Mouse (Mus musculus): ENCODE results near the gene Sh3rf1. TPM values are rescaled to one million over a fixed set of nuclear protein-coding genes. Genes with fewer than 3 reads are reported as not detected.
A peak's percentile ranks its signal among the peaks of the same experiment; 100 is the strongest.

Gene Sh3rf1
- polyA plus RNA-seq, 1 experiment: 8.2 TPM

DNA sequence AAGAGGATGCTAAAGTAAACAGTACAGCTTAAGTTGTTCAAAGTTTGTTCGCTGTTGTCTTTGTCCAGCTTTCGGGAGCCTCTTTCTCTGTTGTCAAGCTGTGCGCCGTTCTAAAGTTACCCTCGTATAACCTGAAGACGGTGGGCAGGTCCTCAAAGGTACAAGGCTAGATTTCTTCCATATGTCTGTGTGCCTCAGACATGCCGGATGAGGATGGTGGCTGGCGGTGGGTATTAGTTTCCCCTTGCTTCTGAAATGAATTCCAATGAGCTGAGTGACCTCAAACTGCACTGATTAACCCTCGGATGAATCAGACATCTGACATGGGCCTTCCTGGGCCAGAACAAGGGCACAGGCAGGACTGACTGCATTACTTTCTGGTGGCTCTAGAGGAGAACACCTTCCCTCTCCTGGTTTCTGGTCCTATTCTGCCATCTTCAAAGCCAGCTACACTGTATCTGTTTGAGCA, 86.8 kb downstream of the Sh3rf1 start:
- DNase-seq (ENCODE audit: low read depth, low spot score): no peak
- WGBS: 76% methylated on average over 9 of the region's 9 CpGs

DNA sequence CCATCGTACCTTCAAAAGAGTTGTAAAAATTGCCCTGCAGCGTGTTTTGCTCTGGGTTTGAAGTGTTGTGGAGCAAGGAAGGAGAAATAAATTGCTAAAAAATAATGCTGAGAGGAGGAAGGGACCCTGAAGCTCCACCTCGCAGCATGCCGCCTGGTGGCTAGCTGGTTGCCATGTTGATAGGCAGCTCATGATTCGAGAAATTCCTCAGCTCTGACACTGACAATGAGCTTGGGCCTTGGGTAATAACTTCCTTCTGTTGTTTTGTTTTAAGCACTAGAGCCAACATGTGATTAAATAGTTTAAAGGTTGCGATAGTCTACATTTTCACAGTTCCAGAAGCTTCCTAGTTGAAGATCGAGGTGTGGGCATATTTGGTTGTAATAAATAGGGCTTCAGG, 89.3 kb downstream of the Sh3rf1 start:
- DNase-seq (ENCODE audit: low read depth, low spot score): no peak
- WGBS: 81% methylated on average over 7 of the region's 7 CpGs

DNA sequence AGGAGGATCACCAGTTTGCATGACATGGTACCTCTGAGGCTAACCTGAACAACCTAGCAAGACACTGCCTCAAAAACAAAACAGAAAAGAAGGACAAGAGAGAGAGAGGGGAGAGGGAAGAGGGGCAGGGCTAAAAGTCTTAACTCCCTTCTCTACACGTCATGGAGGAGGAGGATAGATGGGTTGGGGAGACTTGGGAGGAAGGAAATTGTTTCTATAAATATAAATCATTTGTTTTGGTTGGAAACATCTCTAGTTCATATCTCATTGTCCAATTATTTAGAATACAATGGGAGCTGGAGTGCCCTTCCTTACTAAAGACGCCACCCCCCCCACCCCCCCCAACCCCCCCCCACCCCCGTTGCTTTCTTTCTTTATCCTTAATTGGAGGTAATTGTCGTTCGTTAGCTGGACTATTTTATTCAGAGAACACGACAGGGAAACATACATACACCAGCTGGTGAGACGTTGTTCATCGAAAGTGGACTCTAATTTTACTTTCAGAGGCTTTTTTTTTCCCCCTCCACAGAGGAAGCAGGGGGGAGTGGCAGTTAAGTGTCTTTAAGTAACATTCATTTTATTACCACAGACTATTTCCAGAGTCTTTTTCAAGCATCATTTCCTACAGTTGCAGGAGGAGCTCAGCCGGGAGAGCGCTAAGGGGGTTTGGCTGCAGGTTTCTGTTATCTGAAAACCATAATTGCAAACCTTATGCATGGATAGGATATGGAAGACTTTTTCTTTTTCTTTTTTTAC, 92.5 kb downstream of the Sh3rf1 start:
- 29% methylated on average over 10 of the region's 10 CpGs for WGBS
- DNase-seq (ENCODE audit: low read depth, low spot score): no peak

DNA sequence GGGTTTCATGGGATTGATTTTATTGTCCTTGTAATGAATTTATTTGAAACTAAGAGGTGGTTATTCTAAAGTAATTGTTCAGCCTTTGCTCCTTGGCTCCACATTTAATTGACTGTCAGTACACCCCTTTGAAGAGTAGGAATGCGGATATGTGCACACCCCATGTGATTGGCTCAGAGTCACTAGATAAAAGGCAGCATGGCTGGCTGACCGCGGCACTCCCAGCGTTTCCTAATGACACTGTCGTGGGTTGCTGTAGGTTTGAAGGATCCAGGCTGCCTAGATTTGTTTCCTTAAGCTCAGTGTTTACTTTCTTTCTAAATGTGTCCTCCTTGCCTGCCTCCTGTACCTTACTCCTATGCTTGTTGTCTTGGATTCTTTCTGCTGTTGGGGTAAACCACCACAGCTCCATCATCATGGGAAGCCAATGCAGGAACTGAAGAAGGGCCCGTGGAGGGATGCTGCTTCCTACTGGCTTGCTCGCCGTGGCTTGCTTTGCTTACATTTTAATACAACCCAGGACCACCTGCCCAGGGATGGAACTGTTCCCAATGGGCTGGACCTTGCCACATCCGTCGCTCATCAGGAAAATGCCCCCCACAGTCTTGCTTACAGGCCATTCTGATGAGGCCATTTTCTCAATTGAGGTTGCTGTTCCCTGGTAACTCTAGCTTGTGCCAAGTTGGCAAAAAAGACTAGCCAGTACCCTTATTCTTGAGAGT, 93.3 kb downstream of the Sh3rf1 start:
- WGBS: 72% methylated on average over 10 of the region's 10 CpGs
- peak; percentile 58 for DNase-seq (ENCODE audit: low read depth, low spot score)

DNA sequence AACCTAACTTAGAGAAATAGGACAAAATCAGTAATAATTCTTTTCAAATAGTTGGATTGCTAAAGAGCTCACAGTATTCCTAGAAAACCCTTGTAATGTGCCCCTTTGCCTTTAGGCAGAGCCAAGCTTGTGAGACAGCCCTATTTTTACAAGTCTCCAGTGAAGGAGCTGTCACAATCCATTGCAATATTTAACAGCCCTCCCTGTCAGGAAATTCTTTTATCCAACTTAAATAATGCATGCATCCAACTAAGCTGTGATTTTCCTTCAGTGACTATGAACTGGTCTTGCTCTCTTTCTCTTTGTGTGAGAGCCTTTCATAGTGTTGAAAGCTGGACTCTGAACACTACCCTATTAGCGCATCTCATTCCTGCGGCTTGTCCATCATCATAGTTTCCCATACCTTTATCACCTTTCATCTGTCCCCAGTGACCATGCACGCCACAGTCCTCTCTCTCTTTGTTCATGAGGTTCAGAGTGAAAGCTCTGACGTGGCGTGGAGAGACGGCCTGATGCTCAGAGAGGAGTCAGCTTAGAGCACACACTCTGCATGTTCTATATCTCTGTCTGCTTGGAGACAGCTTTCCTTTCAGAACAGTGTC, 94.0 kb downstream of the Sh3rf1 start:
- no peak for DNase-seq (ENCODE audit: low read depth, low spot score)
- 96% methylated on average over 6 of the region's 6 CpGs for WGBS

DNA sequence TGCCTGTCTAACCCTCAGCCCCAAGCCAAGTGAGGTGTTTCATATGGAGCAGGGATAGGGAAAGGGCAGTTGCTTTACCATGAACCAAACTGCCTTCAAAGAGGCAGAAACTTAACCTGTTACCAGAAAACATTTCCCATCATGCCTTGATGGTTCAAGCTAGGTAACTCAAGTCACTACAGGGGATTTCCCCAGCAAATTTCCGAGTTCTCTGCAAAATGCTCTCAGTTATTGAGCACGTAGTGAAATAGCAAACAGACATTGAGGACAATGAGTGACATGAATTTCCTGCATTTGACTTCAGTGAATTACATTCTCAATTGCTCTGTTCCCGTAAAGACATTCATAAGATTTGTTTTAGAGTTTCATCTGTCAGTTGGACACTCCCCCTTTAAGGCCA, 97.5 kb downstream of the Sh3rf1 start:
- no peak for DNase-seq (ENCODE audit: low read depth, low spot score)
- WGBS: 33% methylated on average over 3 of the region's 3 CpGs

DNA sequence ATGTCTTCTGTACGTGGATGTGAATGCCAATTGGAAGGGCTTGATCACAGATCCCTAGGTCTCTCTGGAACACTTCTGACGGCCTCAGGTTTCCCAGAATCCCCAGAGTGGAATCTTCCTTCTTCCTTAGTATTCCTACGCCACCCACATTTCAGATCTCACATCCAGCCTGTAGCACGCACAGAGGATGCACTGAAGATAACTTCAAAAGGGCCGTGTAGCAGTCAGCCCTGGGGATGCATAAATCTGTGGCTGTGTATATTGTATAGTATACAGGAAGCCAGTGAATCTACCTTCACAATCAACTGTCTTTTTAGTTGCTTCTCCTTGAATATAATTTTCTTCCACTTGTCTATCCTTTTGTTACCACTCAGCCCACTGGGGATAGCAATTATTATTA, 98.1 kb downstream of the Sh3rf1 start:
- no peak for DNase-seq (ENCODE audit: low read depth, low spot score)
- 87% methylated on average over 5 of the region's 5 CpGs for WGBS

DNA sequence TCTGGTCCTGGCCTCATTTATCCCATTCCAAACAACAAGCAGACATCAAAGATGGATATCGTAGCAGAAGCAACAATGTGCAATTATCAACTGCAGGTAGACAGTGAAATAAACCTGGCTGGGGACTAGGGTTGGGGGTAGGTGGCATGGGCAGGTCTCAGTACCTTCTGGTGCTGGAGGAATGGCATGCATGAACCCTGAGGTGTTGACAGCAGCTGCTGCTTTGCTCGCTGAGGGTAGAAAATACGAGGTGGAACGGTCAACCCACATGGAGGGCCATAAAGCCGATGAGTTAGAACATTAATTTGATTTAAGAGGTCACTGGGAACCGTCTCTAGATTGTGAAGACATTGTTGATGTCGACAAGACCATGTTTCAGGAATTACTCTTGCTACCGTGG, 98.8 kb downstream of the Sh3rf1 start:
- no peak for DNase-seq (ENCODE audit: low read depth, low spot score)
- 73% methylated on average over 8 of the region's 8 CpGs for WGBS

DNA sequence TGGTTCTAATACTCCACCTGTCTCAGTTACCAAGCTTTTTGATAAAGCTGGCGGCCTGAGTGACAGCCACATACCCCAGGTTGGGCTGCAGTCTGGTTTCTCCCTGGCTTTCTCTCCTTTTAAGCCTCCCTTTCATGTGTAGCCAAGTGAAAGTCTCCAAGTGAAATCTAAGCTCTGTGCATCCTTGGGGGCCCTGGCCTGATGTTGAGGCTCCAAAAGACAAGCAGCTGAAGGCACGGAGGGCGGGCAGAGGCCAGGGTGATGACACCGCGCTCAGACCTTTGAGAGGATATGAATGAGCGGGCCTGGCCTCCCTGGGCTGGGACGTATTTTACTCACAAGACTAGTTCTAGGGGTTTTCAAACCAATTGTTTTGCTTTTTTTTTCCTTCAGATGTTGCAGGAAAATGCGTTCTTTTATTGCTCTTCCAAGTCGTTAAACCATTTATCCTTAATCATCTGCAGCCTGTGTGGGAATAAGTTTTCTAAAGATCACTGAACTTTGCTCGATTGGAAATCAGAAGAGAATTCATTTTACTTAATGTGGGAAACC, 100.8 kb downstream of the Sh3rf1 start:
- no peak for DNase-seq (ENCODE audit: low read depth, low spot score)
- WGBS: 73% methylated on average over 10 of the region's 10 CpGs

DNA sequence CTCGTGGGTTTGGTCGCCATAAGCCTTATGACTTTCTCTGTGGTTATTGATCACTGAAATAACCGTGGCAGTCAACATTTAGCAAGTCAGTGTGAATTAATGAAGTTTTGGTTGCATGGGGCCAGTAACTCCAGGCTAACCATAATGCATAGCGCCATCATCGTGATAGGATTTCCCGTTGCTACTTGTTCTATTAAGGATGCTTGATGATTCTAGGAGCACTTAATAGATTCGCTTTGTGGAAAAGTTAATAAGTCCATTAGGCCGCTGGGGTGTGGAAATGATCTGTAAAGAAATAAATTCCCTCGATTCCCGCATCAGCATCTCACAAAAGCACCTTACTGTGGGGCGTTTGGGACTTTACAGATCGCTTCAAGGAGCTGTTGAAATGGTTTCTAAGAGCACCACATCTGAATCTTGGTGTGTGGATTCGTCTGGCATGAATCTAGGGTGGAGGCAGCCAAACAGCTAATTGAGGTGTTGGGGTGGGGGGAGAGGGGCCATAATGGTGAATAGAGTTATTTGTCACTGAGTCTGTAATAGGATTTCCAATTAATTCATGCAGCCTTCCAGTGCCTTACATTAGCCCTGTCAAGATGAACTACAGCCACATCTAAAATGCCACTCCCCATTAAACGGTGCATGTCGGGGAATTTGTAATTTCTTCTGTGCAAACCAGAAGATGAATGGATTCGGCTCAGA, 101.5 kb downstream of the Sh3rf1 start:
- 94% methylated on average over 16 of the region's 16 CpGs for WGBS
- no peak for DNase-seq (ENCODE audit: low read depth, low spot score)

DNA sequence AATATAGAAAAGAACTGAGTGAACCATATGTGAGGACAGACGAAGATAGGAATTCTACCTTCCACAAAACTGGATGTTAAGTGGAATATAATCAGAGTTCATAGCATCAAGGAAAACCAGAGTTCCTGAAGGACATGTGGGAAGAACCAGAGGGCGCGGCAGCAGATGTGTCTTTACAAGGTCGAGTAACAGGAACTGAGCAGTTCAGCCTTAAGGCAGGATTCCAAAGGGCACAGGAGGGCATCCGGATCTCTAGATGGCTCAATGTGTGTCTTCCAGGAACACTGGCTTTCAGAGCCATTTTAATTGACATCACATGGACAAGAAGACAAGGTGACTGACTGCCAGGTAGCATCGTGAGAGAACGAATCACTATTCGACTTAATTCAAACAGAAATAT, 102.6 kb downstream of the Sh3rf1 start:
- 59% methylated on average over 8 of the region's 8 CpGs for WGBS
- peak; percentile 67 for DNase-seq (ENCODE audit: low read depth, low spot score)

DNA sequence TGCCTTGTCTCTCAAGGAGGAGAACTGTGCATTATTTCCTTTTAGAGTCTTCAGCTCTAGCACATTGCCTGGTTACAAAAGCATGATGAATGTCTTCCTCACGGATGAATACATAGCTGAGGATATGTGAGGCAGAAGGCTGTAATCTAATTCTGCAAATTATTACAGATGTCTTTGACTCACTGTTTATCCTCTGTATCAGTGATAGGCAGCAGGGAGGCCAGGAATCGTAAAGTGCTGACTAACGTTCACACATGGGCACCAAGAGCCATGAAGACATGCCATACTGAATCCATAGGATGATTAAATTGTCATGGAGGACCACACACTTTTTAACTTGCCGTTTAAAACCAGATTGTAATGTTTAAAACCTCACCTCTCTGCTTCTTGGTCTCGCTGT, 103.7 kb downstream of the Sh3rf1 start:
- no peak for DNase-seq (ENCODE audit: low read depth, low spot score)
- 67% methylated on average over 5 of the region's 5 CpGs for WGBS

DNA sequence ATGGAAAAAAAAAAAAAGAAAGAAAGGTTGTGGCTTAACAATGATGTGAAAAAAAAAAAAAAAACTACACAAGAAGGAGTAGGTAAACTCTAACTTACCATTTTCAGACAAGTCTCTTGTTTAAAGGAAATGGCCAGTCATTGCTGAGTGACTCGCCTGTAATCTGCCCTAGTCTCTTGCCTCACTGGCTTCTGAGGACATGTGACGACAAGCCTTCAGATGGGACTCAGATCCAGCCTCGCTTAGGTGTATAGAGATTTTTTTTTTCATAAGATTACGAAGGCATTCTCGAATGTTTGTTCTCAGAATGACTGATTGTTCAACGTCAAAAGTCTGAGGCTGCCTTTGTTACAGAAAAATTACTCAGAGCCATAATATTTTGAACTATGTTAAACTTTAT, 116.0 kb downstream of the Sh3rf1 start:
- DNase-seq (ENCODE audit: low read depth, low spot score): no peak
- WGBS: 80% methylated on average over 6 of the region's 6 CpGs

DNA sequence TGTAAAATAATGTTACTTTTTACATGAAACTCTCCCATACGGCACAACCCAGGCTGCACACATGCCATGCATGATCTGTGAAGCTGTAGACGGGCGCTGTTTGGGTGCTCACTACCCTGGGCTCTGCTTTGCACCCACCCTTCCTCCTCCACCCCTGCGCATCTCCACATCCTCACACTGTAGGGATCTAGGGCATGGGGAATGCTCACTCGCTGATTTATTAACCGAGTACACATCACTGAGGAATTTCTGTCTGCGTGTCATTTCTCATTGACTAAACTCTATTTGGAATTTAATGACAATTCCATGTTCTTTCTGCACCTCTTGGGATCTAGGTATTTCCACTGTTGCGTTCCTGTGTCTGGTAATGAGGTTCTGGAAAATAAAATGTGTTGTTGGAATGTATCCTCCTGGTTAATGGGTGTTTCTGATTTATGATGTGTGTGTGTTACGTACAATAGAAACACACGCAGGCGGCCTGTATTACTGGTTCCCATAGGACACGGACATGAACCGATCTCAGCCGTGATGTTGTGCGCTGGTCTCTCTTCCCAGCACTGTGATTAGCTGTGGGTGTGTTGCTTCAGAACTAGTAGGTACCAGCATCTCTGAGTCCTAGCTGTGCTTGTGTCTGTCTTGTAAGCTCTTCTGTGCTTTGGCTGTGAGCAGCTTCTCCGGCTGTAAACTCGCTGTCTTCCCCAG, 116.8 kb downstream of the Sh3rf1 start:
- WGBS: 88% methylated on average over 17 of the region's 17 CpGs
- no peak for DNase-seq (ENCODE audit: low read depth, low spot score)

DNA sequence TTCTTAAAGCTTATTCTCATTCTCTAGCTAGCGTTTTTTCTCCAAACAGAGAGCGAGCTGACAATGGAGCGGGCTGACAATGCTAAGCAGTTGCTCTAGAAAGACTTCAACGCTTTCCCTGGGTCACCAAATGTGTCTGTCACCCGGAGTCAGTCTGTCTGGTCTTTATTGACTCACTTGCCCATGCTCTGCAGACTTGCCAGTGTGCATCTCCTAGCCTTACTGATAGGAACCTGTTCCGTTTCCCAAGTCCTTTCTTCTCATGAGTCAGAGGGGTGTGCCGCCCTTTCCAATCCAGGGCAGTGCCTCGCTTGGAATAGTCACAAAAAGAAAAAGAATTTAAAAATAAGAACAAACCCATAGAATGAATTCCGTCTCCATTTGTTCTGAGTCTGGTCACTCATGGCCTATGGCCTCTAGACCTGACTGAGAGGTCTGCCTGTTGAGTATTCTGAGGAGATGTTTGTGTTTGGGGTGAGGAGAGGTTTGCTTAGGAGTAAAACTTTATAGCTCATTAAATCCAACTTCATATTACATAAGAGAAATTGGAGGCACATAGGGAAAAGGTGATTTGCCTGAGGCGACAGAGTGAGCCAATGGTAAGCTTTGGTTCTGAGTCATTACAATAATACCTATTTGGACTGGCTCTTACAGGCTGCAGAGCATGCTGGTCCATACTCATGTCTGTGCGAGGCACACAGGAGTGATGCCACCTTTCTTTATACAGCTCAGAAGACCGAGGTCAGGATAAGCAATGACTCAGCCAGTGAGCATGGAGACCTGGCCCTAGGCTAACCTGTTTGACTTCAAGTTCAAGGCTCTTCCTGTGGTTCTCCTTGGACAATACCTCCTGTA, 118.1 kb downstream of the Sh3rf1 start:
- peak; percentile 86 for DNase-seq (ENCODE audit: low read depth, low spot score)
- WGBS: 46% methylated on average over 12 of the region's 12 CpGs

DNA sequence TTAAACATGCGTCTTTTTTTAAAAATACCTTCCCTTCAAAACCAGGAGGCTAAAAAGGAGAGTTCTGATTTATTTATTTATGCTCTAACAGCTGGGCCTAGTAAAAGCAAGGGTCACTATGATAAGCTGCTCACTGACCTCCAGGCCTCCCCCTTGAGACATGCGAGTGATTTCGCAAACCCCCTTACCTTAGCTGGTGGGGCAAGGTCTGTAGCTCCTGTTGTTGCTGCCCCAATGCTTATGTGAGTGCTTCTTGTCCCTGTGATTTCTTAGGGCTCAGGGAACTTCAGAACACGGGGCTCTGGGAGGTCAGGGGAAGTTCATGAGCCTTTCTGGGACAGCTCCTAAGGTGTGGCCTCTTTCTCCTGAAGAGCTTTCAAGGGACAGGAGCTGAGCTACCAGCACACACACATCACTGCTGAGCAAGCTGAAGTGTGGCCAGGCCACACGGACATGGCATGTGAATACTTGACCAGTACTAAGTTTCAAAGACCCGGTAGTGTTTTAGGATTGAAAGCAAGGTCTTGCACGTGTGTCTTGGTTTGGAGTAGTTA, 118.9 kb downstream of the Sh3rf1 start:
- 56% methylated on average over 7 of the region's 7 CpGs for WGBS
- DNase-seq (ENCODE audit: low read depth, low spot score): no peak

DNA sequence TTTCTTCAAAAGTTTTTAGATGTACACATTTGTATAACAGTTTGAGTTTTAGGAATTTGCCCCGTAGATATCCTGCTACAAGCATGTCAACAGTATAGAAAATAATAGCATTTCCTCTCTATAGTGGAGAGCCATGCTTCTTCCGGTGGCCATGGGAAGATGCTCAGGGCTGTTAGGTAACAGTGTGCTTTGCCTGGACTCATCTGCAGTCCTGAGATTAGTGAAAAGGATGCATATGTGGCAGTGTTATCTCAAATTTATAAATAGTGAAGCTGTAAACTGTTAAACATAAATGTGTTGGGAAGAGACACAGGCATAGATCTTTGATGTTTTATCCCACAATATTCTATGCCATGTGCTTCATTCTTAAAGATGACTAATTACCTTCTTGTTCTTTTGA, 120.8 kb downstream of the Sh3rf1 start:
- no peak for DNase-seq (ENCODE audit: low read depth, low spot score)
- WGBS: 99% methylated on average over 2 of the region's 2 CpGs

DNA sequence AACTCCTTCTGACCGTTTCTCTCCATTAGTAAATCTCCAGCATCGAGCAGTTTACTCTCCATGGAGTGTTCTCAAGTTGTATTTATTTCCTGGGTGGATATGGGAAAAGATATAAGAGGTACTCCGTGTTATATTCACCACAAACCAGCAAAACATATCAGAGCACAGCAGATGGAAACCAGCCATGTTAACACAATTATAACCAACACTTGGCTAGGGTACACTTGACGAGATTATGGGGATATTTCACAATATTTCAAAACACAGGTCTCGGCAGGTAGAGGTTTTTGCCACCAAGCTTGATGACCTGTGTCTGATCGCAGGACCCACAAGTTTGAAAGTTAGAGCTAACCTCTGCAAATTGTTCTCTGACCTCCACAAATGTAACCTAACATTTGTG, 123.3 kb downstream of the Sh3rf1 start:
- no peak for DNase-seq (ENCODE audit: low read depth, low spot score)
- 90% methylated on average over 6 of the region's 6 CpGs for WGBS
